Mouse (Mus musculus): Measurements from ENCODE around the gene Angptl3. TPM values are rescaled to one million over a fixed set of nuclear protein-coding genes. Genes with fewer than 3 reads are reported as not detected.

Angptl3 gene
- polyA plus RNA-seq, 1 experiment from 2014 or later = not detected

DNA sequence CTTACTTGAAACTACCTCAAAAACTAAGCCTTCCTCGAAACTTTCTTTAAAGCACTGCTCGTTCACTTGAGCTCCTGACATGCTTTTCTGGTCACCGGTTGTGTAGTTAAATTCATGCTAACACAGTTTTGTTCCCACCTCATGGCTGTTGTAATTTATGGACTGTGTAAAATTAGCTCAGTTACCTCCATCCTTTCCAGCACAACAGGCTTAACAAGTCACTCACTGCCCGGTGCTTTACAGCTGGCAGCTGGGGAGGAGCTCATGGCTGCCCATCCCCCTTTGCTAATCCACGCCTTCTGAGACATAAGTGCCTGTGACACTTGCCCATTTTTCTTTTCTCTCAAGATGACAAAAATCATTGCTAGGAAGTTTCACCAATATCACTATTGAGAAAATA is 33.8 kb downstream of the Angptl3 start:
- POLR2A ChIA-PET = no interaction called here

DNA sequence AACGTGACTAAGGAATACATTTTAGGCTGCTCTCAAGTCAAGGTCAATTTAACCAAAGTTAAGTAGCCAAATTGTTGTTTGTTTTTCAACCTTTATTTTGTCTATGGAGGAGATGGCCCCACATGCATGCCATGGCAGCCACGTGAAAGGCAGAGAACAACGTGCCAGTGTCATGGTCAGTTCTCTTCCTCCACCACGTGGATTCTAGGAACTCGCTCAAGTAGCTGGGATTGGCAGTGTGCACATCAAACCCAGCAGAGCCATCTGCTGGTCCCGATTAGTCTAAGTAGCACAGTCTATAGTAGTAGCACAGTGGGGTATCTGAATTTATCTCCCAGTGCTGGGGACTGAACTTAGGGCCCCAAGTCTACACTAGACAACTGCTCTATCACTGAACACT is 38.1 kb downstream of the Angptl3 start:
- ATAC-seq = no peak
- no peak for DNase-seq (ENCODE audit: low read depth, low spot score)
- H3K27me3 ChIP-seq = no peaks in the 10 kb centered on the region
- CTCF ChIA-PET = interaction anchor here (1.1 kb wide), 1 partner anchor 21 kb away, joined by 3 read pairs; no protein-coding TSS in a partner anchor
- no peak for TF ChIP-seq CTCF (IDR thresholded peaks at IDR 0.05)
- POLR2A ChIA-PET = no interaction called here
- in situ Hi-C loops (cut with MboI; ENCODE audit: low pct_unique_long_range_greater_than_20kb) = no loop called here

More for the DNA sequence above, 33.8 kb downstream of the Angptl3 start:
- CTCF ChIA-PET = interaction anchor here (1.8 kb wide), 1 partner anchor 9 kb away, joined by 7 read pairs; no protein-coding TSS in a partner anchor
- no peaks in the 10 kb centered on the region for H3K27me3 ChIP-seq
- no peak for DNase-seq (ENCODE audit: low read depth, low spot score)
- no peak for TF ChIP-seq CTCF (IDR thresholded peaks at IDR 0.05)
- no peak for ATAC-seq
- in situ Hi-C loops (cut with MboI; ENCODE audit: low pct_unique_long_range_greater_than_20kb) = no loop called here

DNA sequence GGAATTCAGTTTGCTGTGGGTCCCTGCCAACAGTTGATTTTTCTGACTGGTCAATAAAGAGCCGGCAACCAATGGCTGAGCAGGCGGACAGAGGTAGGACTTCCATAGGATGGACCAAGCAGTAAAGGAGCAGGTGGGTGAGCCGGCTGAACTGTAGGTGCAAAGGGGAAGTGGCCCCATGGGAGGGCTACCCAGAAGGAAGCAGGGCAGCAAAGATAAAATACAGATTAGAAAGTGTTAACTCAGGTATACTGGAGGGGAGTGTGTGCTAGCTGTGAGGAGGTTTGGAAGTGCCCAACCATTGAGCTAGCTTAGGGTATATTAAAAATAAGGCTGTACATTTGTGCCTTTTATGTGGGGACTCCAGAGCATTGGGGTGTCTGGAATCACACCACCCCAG is 47.3 kb downstream of the Angptl3 start:
- H3K27me3 ChIP-seq = no peaks in the 10 kb centered on the region
- in situ Hi-C loops (cut with MboI; ENCODE audit: low pct_unique_long_range_greater_than_20kb) = no loop called here
- TF ChIP-seq CTCF (IDR thresholded peaks at IDR 0.05) = no peak
- POLR2A ChIA-PET = no interaction called here
- ATAC-seq (no peak), DNase-seq (ENCODE audit: low read depth, low spot score) (no peak)
- CTCF ChIA-PET = no interaction called here

DNA sequence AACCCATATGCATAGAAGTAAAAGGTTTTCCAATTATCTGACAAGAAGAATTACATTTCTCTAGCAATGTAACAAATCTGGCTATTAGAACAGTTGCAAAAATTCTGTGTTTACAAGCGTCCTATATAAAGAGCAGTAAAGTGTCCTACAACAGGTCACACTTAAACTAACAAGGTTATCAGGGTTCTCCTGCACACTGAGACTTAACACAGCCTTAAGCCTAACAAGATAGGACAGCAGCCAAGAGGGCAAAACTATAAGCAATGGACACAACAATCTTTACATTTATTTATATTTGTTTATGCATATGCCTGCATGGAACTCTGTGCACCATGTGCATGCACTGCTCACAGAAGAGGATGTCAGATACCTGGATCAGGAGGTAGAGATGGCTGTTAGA is 50.4 kb downstream of the Angptl3 start:
- TF ChIP-seq CTCF (IDR thresholded peaks at IDR 0.05) = no peak
- CTCF ChIA-PET = no interaction called here
- H3K27me3 ChIP-seq = no peaks in the 10 kb centered on the region
- POLR2A ChIA-PET = no interaction called here
- DNase-seq (ENCODE audit: low read depth, low spot score) = no peak
- in situ Hi-C loops (cut with MboI; ENCODE audit: low pct_unique_long_range_greater_than_20kb) = no loop called here
- ATAC-seq = no peak

DNA sequence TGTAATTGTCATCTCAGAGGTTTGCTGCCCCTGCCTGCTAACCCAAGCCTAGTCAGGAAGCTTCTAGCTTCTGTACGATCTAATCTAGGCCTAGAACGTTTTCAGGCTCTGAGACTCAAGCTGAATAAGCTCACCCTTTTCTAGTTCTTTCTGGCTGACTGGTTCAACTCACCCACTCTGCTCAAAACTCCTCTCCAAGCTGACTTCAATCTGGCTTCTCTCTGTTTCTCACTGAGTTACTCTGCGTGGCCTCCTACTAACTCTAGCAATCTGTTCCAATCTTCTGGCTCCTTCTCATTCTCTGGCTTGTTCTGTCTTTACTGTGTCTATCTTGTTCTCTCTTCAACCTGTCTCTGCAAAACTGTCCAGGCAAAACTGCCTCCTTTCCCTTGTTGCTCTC is 53.1 kb downstream of the Angptl3 start:
- H3K27me3 ChIP-seq = no peaks in the 10 kb centered on the region
- ATAC-seq = no peak
- in situ Hi-C loops (cut with MboI; ENCODE audit: low pct_unique_long_range_greater_than_20kb) = no loop called here

DNA sequence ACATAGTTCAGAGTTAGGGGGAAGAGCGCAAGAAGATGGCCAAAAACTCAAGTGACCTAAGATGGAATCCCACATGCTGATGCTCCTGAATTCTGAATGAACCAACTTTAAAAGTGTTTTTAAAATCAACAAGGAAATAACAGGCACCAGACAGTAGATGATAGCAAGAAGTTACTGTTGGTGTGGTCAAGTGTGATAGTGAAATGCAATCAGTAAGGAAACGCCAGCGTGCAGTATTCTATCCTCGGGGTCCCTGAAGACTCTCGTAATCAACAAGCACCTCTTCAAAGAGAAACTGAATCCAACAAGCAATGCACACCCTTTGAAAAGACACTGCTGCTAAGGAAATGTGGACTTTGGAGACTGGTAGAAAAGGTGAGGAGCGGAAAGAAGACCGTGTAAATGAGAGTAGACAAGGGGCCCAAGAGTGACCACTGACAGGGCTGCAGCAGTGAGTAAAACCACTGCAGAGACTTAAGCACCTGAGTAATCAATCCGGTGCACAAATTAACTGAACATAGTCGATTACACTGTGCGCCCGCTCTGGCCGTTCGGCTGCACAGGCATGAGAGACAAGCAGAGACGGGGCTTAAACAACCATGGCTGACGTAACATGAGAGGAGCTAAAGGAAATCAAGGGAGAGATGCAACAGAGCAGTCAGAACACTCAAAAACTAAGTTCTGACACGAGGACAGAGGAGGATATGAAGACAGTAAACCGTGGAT is 57.2 kb downstream of the Angptl3 start:
- H3K27me3 ChIP-seq = no peaks in the 10 kb centered on the region
- no peak for ATAC-seq
- ChIA-PET POLR2A (no interaction called here), CTCF (no interaction called here)
- TF ChIP-seq CTCF (IDR thresholded peaks at IDR 0.05) = no peak
- in situ Hi-C loops (cut with MboI; ENCODE audit: low pct_unique_long_range_greater_than_20kb) = no loop called here
- DNase-seq (ENCODE audit: low read depth, low spot score) = no peak

More for the DNA sequence above, 53.1 kb downstream of the Angptl3 start:
- CTCF ChIA-PET = no interaction called here
- no peak for TF ChIP-seq CTCF (IDR thresholded peaks at IDR 0.05)
- no peak for DNase-seq (ENCODE audit: low read depth, low spot score)
- POLR2A ChIA-PET = no interaction called here

DNA sequence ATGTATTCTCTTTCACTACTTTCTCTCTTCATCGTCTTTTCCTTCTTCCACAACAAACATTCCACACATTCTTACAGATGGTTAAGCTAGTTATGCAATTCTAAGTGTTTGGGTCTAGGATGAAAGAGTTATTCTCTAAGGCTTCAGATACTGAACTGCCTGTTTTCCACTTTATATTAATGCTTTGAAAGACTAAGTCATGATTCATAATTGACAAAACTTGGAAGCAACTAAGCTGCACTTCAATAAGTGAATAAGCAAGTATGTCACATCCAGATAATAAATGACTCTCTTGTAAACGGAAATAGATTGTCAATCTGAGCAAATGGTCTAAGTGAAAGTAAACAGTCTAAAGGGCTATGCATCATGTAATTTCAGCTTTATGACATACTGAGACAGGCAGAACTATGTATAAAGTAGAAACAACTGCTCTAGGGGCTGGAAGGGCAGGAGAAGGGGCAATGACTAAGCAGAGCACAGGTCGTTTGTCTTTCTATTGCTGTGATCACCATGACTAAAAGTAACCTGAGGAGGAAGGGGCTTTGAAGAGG is 60.5 kb downstream of the Angptl3 start:
- POLR2A ChIA-PET = no interaction called here
- TF ChIP-seq CTCF (IDR thresholded peaks at IDR 0.05) = no peak
- H3K27me3 ChIP-seq = no peaks in the 10 kb centered on the region
- DNase-seq (ENCODE audit: low read depth, low spot score) (no peak), ATAC-seq (no peak)
- in situ Hi-C loops (cut with MboI; ENCODE audit: low pct_unique_long_range_greater_than_20kb) = no loop called here
- CTCF ChIA-PET = no interaction called here

DNA sequence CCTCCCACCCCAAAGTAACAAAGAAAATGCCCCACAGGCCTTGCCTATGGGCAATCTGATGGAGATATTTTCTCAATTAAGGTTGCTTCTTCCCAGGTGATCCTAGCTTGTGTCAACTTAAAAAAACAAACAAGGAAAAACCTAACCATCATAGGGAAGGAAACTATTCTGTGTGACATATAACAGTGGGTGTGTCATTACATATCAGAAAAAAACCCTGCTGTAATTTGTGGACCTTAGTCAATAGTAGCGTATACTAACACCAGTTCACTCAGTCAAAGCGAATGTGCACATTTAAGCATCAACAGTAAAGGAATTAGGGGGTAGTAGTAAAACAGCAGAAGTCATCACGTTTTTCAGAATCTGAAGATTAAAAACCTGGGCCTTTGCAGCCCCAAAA is 61.0 kb downstream of the Angptl3 start:
- POLR2A ChIA-PET = interaction anchor here (0.7 kb wide), 1 partner anchor 29 kb away, joined by 3 read pairs; no protein-coding TSS in a partner anchor
- no peak for TF ChIP-seq CTCF (IDR thresholded peaks at IDR 0.05)
- no peaks in the 10 kb centered on the region for H3K27me3 ChIP-seq
- ATAC-seq = no peak
- no peak for DNase-seq (ENCODE audit: low read depth, low spot score)
- in situ Hi-C loops (cut with MboI; ENCODE audit: low pct_unique_long_range_greater_than_20kb) = no loop called here
- CTCF ChIA-PET = no interaction called here

Other genes starting within 250 kb of the Angptl3 start
- gene Kank4, start 213.4 kb upstream of the Angptl3 start, polyA plus RNA-seq (2021) = not detected
- not detected for gene I0C0044D17Rik, start 207.1 kb upstream of the Angptl3 start, polyA plus RNA-seq (2021)
- 22.9 TPM for gene Usp1, start 107.1 kb upstream of the Angptl3 start, polyA plus RNA-seq (2021)
- gene Dock7, start 90.0 kb downstream of the Angptl3 start, polyA plus RNA-seq (2021) = 75.4 TPM
- 10.9 TPM for gene Atg4c, start 163.0 kb downstream of the Angptl3 start, polyA plus RNA-seq (2021)